Mouse (Mus musculus) cerebellum, adult 2 months (tissue): ENCODE measurements around the gene Lrrc46.

Source experiments
- CTCF ChIP-seq: fragments of 200-500 bp; IDR thresholded peaks from 2 replicates; pipeline ENCODE4 v1.5.1; 2011; ENCODE audit warnings: low read depth, mild to moderate bottlenecking, control low read depth, low read length, moderate library complexity, borderline replicate concordance; ENCODE audit not compliant: insufficient read depth
- POLR2A ChIP-seq: fragments of 200-500 bp; IDR thresholded peaks from 2 replicates; pipeline ENCODE4 v1.6.1; 2011; ENCODE audit warnings: low read length, control low read depth, borderline replicate concordance; ENCODE audit not compliant: insufficient read depth

GRCm38 (mm10) chr11:97080291-97080690 is 39.1 kb upstream of the Lrrc46 start:
- TF ChIP-seq CTCF = no peak
- no peak for TF ChIP-seq POLR2A
